Mouse (Mus musculus): ENCODE measurements around the gene Bcl2. TPM values are rescaled to one million over a fixed set of nuclear protein-coding genes. Genes with fewer than 3 reads are reported as not detected.

The Bcl2 gene
- polyA plus RNA-seq, 1 experiment from 2014 or later, result 15.1 TPM

DNA sequence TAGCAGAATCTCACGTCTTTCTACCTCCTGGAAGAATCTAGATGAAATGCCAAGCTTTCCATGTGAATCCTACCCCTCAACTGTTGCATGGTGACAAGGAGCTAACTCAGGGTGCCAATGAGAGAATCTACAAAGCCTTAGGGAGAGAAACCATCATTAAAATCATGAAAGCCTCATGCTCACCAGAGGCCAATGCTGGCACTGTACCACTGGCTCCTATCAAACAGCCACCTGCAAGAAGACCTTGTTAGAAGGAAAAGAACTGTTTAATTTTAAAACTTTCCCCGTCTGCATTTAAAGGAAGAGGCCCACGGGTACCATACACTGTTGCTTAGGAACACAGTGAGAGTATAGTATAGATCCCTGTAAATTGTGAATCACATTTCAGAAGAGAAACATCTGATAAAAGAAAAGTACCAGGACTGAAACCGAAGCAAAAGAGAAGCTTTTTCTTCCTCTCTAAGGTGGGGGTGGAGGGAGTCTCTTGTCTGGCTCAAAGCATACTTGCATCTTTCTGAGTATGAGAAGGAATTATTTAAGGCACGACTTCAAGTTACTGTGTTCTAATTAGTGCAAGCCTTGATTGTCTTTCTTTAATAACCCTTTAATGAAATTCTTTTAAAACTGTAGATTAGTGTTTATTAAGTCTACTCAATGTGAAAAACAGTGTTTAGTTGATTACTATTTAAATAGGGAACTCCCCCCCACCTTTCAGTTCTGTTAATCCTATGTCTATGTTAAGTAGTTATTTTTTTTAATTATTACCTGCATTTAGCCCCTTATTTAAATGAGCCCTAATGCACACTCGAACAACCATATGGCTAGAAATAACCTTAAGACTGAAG lies 6.8 kb downstream of the Bcl2 start:
- Histone ChIP-seq H3K9me3 (no peaks in the 10 kb centered on the region), H3K27ac (no peak overlapping the region), H3K4me2 (no peak overlapping the region), H3K36me3 (no peaks in the 10 kb centered on the region), H3K4me3 (no peak overlapping the region), H3K27me3 (no peaks in the 10 kb centered on the region), H3K4me1 (replicated peaks) (peaks cover 36% of the 10 kb centered on the region), H3K9ac (no peak overlapping the region)
- no peak for ATAC-seq (ENCODE audit: low FRiP score)
- WGBS, result 80% methylated on average over 6 of the region's 6 CpGs

DNA sequence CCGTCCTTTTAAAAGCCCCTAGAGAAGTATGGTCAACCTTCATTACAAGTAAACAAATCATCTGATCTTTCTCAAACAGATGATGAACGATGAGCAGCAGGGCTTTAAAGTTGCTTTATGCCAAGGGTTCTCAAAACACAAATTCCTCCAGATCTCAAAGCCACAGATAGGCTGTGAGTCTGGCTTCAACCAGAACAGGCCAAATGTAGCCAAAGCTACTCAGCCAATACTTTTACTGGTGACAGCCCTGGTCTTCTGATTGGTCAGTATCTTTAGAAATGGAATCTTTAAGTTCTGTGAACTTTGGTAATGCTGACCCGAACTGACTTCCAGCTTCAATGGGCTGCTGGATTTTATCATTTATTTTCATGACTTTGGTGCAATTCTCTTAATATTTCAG lies 10.9 kb downstream of the Bcl2 start:
- Histone ChIP-seq H3K9ac (no peak overlapping the region), H3K9me3 (no peaks in the 10 kb centered on the region), H3K27me3 (no peaks in the 10 kb centered on the region), H3K4me1 (replicated peaks) (peaks cover 16% of the 10 kb centered on the region), H3K4me2 (no peak overlapping the region), H3K4me3 (no peak overlapping the region), H3K27ac (0 out of 2 replicates have a peak overlapping the region, but pooled peaks have one; percentile 12), H3K36me3 (no peaks in the 10 kb centered on the region)
- ATAC-seq (ENCODE audit: low FRiP score), result no peak
- 59% methylated on average over 3 of the region's 3 CpGs for WGBS

DNA sequence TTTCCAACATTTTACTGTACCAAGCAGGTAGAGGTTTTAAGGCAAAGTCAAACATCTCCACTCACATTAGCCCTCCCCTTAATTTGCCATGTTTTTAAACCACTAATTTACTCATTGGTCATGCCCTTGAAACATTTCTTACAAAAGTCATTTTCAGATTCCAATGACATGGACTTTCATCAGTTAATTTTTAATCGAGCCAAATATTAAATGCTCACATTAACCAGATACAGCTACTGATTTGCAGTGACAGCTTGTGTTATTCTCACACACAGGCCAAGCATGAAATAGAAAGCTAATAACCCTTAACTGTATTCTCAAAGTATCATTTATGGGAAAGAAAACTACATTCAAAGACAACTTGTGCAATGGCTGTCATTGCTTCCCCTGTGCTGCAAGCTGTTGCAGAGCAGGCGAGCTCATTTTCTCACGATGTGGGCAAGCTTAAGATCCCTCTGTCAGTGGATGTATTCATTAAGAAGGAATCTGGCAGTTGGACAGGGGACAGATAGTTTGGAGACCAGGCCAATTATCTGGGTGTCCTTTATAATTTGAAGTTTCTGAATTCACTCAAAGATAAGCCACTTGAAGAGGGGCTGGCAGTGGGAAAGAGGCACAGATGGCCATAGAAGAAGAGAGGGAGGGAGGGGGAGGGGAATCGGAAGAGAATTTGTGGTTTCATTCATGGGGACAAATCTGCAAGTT lies 11.5 kb downstream of the Bcl2 start:
- 64% methylated on average over 4 of the region's 4 CpGs for WGBS
- H3K27ac ChIP-seq, result no peak overlapping the region
- H3K4me2 ChIP-seq, result no peak overlapping the region
- no peak overlapping the region for H3K9ac ChIP-seq
- peak; percentile 68; the same call in 1 of the 2 replicates for ATAC-seq (ENCODE audit: low FRiP score)
- H3K9me3 ChIP-seq, result no peaks in the 10 kb centered on the region
- H3K4me1 ChIP-seq (replicated peaks), result peaks cover 16% of the 10 kb centered on the region; the same call in 1 of the 2 replicates
- H3K27me3 ChIP-seq, result no peaks in the 10 kb centered on the region
- no peaks in the 10 kb centered on the region for H3K36me3 ChIP-seq
- no peak overlapping the region for H3K4me3 ChIP-seq

DNA sequence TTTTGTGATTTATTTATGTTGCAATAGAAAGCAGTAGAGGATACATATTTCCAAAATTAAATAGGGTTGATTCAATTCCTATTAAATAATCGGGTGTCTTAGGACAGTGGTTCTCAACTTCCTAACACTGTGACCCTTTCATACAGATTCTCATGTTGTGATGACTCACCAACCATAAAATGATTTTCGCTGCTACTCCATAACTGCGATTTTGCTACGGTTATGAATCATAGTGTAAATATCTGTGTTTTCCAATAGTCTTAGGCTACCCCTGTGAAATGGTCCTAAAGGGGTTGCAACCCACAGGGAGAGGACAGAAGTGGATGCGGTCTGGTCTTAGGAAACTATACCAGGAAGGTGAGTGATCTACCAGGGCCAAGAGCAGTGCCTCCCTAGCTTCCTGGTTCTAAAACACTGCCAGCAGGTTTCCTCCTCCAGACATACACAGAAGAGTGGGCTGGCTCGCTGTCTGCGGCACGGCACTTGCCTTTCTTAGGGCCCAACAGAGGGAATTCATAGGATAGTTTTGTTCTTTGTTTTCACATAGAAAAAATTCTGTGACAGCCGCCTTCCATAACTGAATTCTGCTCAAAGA lies 13.5 kb downstream of the Bcl2 start:
- Histone ChIP-seq H3K27me3 (no peaks in the 10 kb centered on the region), H3K36me3 (no peaks in the 10 kb centered on the region), H3K9ac (no peak overlapping the region), H3K27ac (no peak overlapping the region), H3K4me1 (replicated peaks) (peaks cover 9% of the 10 kb centered on the region; the same call in 1 of the 2 replicates), H3K4me2 (no peak overlapping the region), H3K9me3 (no peaks in the 10 kb centered on the region), H3K4me3 (no peak overlapping the region)
- 88% methylated on average over 9 of the region's 9 CpGs for WGBS
- no peak for ATAC-seq (ENCODE audit: low FRiP score)

DNA sequence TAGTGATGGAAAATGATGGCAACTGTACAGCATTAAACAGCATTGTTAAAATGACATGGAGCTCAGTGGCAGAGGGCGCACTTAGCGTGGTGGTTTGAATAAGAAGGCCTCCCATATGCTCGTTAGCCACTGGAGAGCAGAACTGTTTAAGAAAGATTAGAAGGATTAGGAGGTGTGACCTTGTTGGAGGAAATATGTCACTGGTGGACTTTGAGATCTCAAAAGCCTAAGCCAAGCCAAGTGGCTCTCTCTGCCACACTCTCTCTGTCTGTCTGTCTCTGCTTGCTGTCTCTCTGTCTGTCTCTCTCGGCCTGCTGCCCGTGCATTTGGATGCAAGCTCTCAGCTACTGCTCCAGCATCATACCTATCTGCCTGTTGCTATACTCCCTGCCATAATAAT lies 17.6 kb downstream of the Bcl2 start:
- Histone ChIP-seq H3K4me1 (replicated peaks) (no peaks in the 10 kb centered on the region), H3K4me3 (no peak overlapping the region), H3K9ac (no peak overlapping the region), H3K9me3 (no peaks in the 10 kb centered on the region), H3K36me3 (no peaks in the 10 kb centered on the region), H3K27me3 (no peaks in the 10 kb centered on the region), H3K4me2 (no peak overlapping the region), H3K27ac (no peak overlapping the region)
- WGBS, result 92% methylated on average over 5 of the region's 5 CpGs
- no peak for ATAC-seq (ENCODE audit: low FRiP score)

DNA sequence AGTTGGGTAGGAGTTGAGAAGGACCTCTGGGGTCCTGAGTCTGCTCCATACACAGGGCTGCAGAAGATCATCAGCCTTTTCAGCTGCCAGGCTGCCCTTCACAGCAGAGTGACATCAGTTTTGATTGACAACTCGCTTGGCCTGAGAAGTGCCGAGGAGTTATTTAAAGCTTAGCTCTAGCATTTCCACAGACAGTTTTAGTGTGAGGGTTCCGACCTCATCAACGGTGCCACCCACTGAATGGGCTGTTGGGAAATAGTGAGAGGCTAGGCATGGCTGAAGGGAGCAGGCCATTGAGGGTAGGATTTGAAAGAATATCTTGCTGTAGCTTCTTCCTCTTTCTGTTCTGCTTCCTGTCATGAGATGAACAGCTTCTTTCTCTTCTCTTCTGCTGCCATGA lies 18.4 kb downstream of the Bcl2 start:
- Histone ChIP-seq H3K36me3 (no peaks in the 10 kb centered on the region), H3K4me1 (replicated peaks) (no peaks in the 10 kb centered on the region), H3K4me2 (no peak overlapping the region), H3K4me3 (no peak overlapping the region), H3K9me3 (no peaks in the 10 kb centered on the region), H3K27me3 (no peaks in the 10 kb centered on the region), H3K27ac (no peak overlapping the region), H3K9ac (no peak overlapping the region)
- WGBS, result 90% methylated on average over 4 of the region's 4 CpGs
- ATAC-seq (ENCODE audit: low FRiP score), result no peak

DNA sequence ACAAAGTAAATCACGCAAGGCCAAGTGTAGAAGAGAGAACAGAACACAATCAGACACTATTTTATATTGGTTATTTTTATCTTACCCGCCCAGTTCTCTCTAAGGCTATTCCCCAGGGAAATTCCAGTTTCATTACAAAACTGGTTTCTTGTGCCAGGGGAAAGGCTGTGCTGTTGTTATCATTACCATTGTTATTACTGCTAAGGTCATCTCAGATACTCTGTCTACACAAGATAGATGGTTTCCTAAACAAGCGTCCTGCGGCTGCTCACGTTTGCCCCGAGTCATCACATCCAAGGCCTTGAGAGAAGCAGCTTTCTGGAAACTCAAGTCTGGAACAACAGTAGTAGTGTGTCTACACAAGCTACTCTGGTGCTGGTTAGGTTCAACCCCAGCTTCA lies 19.8 kb downstream of the Bcl2 start:
- Histone ChIP-seq H3K9me3 (no peaks in the 10 kb centered on the region), H3K27me3 (no peaks in the 10 kb centered on the region), H3K27ac (no peak overlapping the region), H3K9ac (no peak overlapping the region), H3K36me3 (no peaks in the 10 kb centered on the region), H3K4me3 (no peak overlapping the region), H3K4me1 (replicated peaks) (no peaks in the 10 kb centered on the region), H3K4me2 (no peak overlapping the region)
- no peak for ATAC-seq (ENCODE audit: low FRiP score)
- WGBS, result 83% methylated on average over 6 of the region's 6 CpGs

DNA sequence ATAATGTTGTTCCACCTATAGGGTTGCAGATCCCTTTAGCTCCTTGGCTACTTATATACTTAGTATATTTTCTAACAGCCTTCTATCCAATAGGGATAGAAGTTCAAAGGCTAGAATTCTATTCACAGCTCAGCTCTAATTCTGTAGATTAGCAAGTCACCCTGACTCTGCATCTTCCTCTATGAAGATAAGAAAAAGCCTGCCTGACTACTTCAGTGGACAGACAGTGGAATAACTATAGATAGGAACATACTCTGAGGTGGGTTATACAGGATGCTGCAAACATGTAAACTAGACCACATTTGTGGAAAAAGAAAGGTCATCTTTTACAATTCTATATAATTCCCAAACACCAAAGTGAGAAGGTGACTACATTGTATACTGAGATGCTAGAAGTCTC lies 21.5 kb downstream of the Bcl2 start:
- no peak overlapping the region for H3K9ac ChIP-seq
- H3K4me3 ChIP-seq, result no peak overlapping the region
- no peaks in the 10 kb centered on the region for H3K36me3 ChIP-seq
- H3K27ac ChIP-seq, result no peak overlapping the region
- H3K4me1 ChIP-seq (replicated peaks), result no peaks in the 10 kb centered on the region
- no peak for ATAC-seq (ENCODE audit: low FRiP score)
- no peaks in the 10 kb centered on the region for H3K27me3 ChIP-seq
- H3K9me3 ChIP-seq, result no peaks in the 10 kb centered on the region
- H3K4me2 ChIP-seq, result no peak overlapping the region

DNA sequence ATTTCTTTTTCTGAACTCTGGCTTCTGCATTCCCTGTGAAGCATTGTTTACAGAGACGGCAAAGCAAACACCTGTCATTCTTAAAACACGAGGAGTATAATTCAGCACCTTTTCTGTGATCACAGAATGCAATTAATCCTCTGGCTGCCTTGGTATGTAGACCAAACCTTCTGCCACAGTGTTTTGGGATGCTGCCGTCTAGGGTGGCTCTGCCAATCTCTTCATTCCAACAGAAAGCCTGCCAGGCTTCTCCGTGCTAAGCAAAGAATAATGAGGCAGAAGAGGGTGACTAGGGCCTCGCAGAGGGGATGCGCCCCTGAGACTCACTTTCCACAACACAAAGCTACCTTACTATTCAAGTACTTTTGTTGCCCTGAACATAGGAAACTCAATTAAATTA lies 23.2 kb downstream of the Bcl2 start:
- H3K9ac ChIP-seq, result no peak overlapping the region
- 80% methylated on average over 6 of the region's 6 CpGs for WGBS
- H3K4me2 ChIP-seq, result no peak overlapping the region
- H3K27me3 ChIP-seq, result no peaks in the 10 kb centered on the region
- H3K36me3 ChIP-seq, result no peaks in the 10 kb centered on the region
- H3K27ac ChIP-seq, result no peak overlapping the region
- no peaks in the 10 kb centered on the region for H3K4me1 ChIP-seq (replicated peaks)
- no peak overlapping the region for H3K4me3 ChIP-seq
- no peak for ATAC-seq (ENCODE audit: low FRiP score)
- no peaks in the 10 kb centered on the region for H3K9me3 ChIP-seq

DNA sequence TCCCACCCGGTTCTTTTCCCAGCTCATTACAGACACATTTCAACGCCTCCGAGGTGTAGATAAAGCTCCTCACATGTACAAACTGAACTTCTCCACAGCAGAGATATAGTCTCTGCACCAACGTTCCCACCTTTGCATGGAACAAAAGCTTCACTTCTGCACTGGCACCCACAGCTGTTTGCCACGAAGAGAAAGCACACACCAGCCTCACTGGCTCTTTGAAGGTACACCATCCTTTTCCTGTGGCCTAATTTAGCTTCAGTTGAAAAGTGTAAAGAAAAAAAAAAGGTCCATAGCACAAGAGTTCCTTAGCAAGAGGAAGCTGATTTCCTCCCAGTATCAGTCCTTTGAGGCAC lies 25.9 kb downstream of the Bcl2 start:
- ATAC-seq (ENCODE audit: low FRiP score), result no peak
- Histone ChIP-seq H3K36me3 (no peaks in the 10 kb centered on the region), H3K4me2 (no peak overlapping the region), H3K4me1 (replicated peaks) (no peaks in the 10 kb centered on the region), H3K9me3 (no peaks in the 10 kb centered on the region), H3K9ac (no peak overlapping the region), H3K27me3 (no peaks in the 10 kb centered on the region), H3K4me3 (no peak overlapping the region), H3K27ac (no peak overlapping the region)
- 85% methylated on average over 5 of the region's 5 CpGs for WGBS

DNA sequence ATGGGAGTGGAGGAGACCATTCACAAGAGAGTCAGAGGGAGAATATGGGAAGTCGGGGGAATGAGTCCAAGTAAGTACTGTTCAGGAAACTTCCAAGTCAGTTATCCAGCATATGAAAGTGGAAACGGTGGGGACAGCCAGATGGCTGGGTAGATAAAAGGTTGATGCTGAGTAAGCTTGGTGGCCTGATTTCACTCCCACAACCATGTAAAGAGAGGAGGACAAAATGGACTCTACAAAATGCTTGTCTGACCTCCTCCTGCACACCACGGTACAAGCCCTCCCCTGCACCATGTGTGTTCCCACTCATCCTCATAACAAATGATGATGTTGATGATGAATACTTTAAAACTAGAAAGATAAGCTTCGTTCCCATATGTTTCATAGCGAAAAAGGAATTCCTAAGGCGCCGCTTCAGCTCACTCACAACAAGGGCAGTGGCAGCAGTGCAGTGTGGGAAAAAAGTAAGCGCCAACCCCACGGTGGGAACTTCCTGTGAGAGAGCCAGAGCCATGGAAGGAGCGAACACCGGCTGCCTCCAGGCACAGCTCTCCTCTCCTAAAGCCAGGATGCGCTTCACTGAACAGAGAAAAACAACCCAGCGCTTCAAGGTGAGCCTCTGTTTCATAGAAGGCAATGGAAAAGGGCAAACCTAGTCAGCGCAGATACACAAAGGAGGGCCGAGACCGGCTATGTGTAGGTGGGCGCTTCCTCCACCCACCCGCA lies 26.5 kb downstream of the Bcl2 start:
- Histone ChIP-seq H3K27me3 (no peaks in the 10 kb centered on the region), H3K9ac (no peak overlapping the region), H3K4me1 (replicated peaks) (no peaks in the 10 kb centered on the region), H3K4me2 (no peak overlapping the region), H3K4me3 (no peak overlapping the region), H3K36me3 (no peaks in the 10 kb centered on the region), H3K9me3 (no peaks in the 10 kb centered on the region), H3K27ac (no peak overlapping the region)
- WGBS, result 89% methylated on average over 18 of the region's 18 CpGs
- ATAC-seq (ENCODE audit: low FRiP score), result no peak

DNA sequence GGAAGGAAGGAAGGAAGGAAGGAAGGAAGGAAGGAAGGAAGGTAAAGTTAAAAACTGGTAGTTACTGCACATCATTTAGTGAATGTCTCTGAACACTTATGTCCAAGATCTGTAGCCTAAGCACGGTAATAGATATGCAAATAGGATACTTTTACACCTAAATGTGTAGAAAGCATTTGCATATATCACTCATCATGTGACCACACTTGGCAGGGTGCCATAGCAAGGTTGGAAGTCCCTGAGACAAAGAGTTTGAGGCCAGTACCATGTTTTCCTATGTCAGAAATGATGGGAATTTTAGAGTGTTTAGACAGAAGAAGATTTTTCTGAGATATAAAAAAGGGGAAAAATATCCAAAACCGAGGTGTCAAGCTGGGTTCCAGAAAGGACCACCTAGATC lies 28.4 kb downstream of the Bcl2 start:
- no peak for ATAC-seq (ENCODE audit: low FRiP score)
- H3K27me3 ChIP-seq, result no peaks in the 10 kb centered on the region
- no peak overlapping the region for H3K4me2 ChIP-seq
- 66% methylated on average over 2 of the region's 2 CpGs for WGBS
- H3K9ac ChIP-seq, result no peak overlapping the region
- H3K9me3 ChIP-seq, result no peaks in the 10 kb centered on the region
- H3K4me3 ChIP-seq, result no peak overlapping the region
- no peaks in the 10 kb centered on the region for H3K36me3 ChIP-seq
- no peaks in the 10 kb centered on the region for H3K4me1 ChIP-seq (replicated peaks)
- no peak overlapping the region for H3K27ac ChIP-seq

Data from hindbrain, embryonic 13.5 days (tissue).